Mouse (Mus musculus): Measurements from ENCODE around the gene Gpat2. TPM values are rescaled to one million over a fixed set of nuclear protein-coding genes. Genes with fewer than 3 reads are reported as not detected.

Gene Gpat2
- polyA plus RNA-seq, 1 experiment from 2014 or later: 0.07 TPM

DNA sequence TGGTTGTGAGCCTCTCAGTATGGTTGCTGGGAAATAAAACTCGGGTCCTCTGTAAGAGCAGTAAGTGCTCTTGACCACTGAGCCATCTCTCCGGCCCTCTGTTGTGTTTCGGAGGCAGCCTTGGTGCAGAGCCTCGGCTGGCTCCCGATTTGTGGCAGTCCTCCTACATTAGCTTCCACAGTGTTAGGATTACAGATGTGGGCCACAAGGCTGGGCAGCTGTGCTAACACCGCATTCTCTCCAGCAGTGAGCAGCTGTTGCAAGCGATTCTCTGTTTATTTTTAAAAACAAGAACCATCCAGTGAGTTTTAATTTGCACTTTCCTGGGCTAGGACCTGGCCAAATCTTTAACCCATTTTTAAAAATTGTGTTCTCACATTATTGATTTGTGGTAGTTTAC is 41.1 kb upstream of the Gpat2 start:
- Histone ChIP-seq H3K4me3 (ENCODE audit: low read depth, low read length) (no peak overlapping the region), H3K4me1 (replicated peaks; ENCODE audit: control insufficient read depth, insufficient read depth, low read length) (no peaks in the 10 kb centered on the region), H3K9ac (ENCODE audit: low read depth, low read length) (no peak overlapping the region), H3K27me3 (replicated peaks; ENCODE audit: control insufficient read depth, insufficient read depth, low read length) (no peaks in the 10 kb centered on the region), H3K4me2 (replicated peaks; ENCODE audit: low read depth) (no peak overlapping the region), H3K9me3 (ENCODE audit: control insufficient read depth) (no peaks in the 10 kb centered on the region), H3K27ac (ENCODE audit: low read depth, low read length) (no peak overlapping the region), H3K36me3 (ENCODE audit: control insufficient read depth, insufficient read depth) (no peaks in the 10 kb centered on the region)
- TF ChIP-seq CTCF (IDR thresholded peaks at IDR 0.05; ENCODE audit: low read depth): no peak
- WGBS: 56% methylated on average over 7 of the region's 7 CpGs
- no peak for ATAC-seq

DNA sequence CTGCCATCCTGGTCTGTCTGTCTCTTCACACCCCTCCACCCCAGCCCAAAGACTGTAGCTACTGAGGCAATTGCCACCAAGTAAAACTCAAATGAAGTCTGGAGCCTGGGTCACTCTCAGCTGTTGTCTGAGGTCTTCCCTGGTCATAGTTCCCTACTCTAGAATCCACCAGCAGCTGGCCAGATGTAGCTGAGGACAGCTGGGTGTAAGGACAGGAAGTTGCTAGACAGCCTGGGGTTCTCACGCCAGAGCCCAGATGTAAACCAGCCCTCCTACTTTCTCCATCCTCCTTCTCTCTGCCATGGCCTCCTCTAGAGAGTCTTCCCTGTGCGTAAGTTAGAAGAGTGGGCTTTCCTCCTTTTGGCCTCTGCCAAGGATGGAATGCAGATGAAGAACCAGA is 37.5 kb upstream of the Gpat2 start:
- WGBS: 60% methylated on average over 2 of the region's 2 CpGs
- ATAC-seq: no peak
- H3K4me2 ChIP-seq (replicated peaks; ENCODE audit: low read depth): no peak overlapping the region
- no peaks in the 10 kb centered on the region for H3K4me1 ChIP-seq (replicated peaks; ENCODE audit: control insufficient read depth, insufficient read depth, low read length)
- no peak overlapping the region for H3K27ac ChIP-seq (ENCODE audit: low read depth, low read length)
- no peak overlapping the region for H3K4me3 ChIP-seq (ENCODE audit: low read depth, low read length)
- no peak overlapping the region for H3K9ac ChIP-seq (ENCODE audit: low read depth, low read length)
- no peaks in the 10 kb centered on the region for H3K27me3 ChIP-seq (replicated peaks; ENCODE audit: control insufficient read depth, insufficient read depth, low read length)
- TF ChIP-seq CTCF (IDR thresholded peaks at IDR 0.05; ENCODE audit: low read depth): no peak
- no peaks in the 10 kb centered on the region for H3K9me3 ChIP-seq (ENCODE audit: control insufficient read depth)
- no peaks in the 10 kb centered on the region for H3K36me3 ChIP-seq (ENCODE audit: control insufficient read depth, insufficient read depth)

DNA sequence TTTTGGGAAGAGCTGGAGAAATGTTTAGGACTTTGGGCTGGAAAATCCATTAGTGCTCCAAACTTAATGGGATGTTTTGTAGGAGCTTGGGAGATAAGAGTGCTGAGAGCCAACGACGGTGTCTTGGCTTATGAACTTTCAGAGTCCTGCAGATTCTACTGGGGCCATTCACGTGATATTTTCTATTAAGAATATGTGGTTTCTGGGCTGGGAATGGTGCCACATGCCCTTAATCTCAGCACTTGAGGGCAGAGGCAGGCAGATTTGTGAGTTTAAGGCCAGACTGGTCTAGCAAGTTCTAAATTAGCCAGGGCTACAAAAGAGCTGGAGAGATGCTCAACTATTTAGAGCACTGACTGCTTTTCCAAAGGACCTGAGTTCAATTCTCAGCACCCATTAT is 34.6 kb upstream of the Gpat2 start:
- Histone ChIP-seq H3K4me3 (ENCODE audit: low read depth, low read length) (no peak overlapping the region), H3K9ac (ENCODE audit: low read depth, low read length) (no peak overlapping the region), H3K27ac (ENCODE audit: low read depth, low read length) (no peak overlapping the region), H3K36me3 (ENCODE audit: control insufficient read depth, insufficient read depth) (no peaks in the 10 kb centered on the region), H3K4me1 (replicated peaks; ENCODE audit: control insufficient read depth, insufficient read depth, low read length) (no peaks in the 10 kb centered on the region), H3K4me2 (replicated peaks; ENCODE audit: low read depth) (no peak overlapping the region), H3K27me3 (replicated peaks; ENCODE audit: control insufficient read depth, insufficient read depth, low read length) (no peaks in the 10 kb centered on the region), H3K9me3 (ENCODE audit: control insufficient read depth) (no peaks in the 10 kb centered on the region)
- no peak for TF ChIP-seq CTCF (IDR thresholded peaks at IDR 0.05; ENCODE audit: low read depth)
- whole genome bisulfite sequencing: 65% methylated on average over 3 of the region's 3 CpGs
- ATAC-seq: no peak

- Histone ChIP-seq H3K4me3 (ENCODE audit: low read depth, low read length) (no peak overlapping the region), H3K9ac (ENCODE audit: low read depth, low read length) (no peak overlapping the region), H3K4me2 (replicated peaks; ENCODE audit: low read depth) (no peak overlapping the region), H3K27me3 (replicated peaks; ENCODE audit: control insufficient read depth, insufficient read depth, low read length) (no peaks in the 10 kb centered on the region), H3K36me3 (ENCODE audit: control insufficient read depth, insufficient read depth) (no peaks in the 10 kb centered on the region), H3K9me3 (ENCODE audit: control insufficient read depth) (no peaks in the 10 kb centered on the region), H3K4me1 (replicated peaks; ENCODE audit: control insufficient read depth, insufficient read depth, low read length) (no peaks in the 10 kb centered on the region), H3K27ac (ENCODE audit: low read depth, low read length) (no peak overlapping the region)
- TF ChIP-seq CTCF (IDR thresholded peaks at IDR 0.05; ENCODE audit: low read depth): no peak
- ATAC-seq: no peak
- WGBS: 71% methylated on average over 4 of the region's 4 CpGs
Observed at GRCm38 (mm10) chr2:127390846-127391245, 34.2 kb upstream of the Gpat2 start.

- no peak overlapping the region for H3K27ac ChIP-seq (ENCODE audit: low read depth, low read length)
- WGBS: 33% methylated on average over 3 of the region's 3 CpGs
- no peaks in the 10 kb centered on the region for H3K9me3 ChIP-seq (ENCODE audit: control insufficient read depth)
- no peaks in the 10 kb centered on the region for H3K27me3 ChIP-seq (replicated peaks; ENCODE audit: control insufficient read depth, insufficient read depth, low read length)
- H3K4me3 ChIP-seq (ENCODE audit: low read depth, low read length): no peak overlapping the region
- no peak overlapping the region for H3K4me2 ChIP-seq (replicated peaks; ENCODE audit: low read depth)
- H3K36me3 ChIP-seq (ENCODE audit: control insufficient read depth, insufficient read depth): no peaks in the 10 kb centered on the region
- H3K9ac ChIP-seq (ENCODE audit: low read depth, low read length): no peak overlapping the region
- no peak for TF ChIP-seq CTCF (IDR thresholded peaks at IDR 0.05; ENCODE audit: low read depth)
- ATAC-seq: no peak
- no peaks in the 10 kb centered on the region for H3K4me1 ChIP-seq (replicated peaks; ENCODE audit: control insufficient read depth, insufficient read depth, low read length)
Observed at GRCm38 (mm10) chr2:127391323-127391722, 33.7 kb upstream of the Gpat2 start.

DNA sequence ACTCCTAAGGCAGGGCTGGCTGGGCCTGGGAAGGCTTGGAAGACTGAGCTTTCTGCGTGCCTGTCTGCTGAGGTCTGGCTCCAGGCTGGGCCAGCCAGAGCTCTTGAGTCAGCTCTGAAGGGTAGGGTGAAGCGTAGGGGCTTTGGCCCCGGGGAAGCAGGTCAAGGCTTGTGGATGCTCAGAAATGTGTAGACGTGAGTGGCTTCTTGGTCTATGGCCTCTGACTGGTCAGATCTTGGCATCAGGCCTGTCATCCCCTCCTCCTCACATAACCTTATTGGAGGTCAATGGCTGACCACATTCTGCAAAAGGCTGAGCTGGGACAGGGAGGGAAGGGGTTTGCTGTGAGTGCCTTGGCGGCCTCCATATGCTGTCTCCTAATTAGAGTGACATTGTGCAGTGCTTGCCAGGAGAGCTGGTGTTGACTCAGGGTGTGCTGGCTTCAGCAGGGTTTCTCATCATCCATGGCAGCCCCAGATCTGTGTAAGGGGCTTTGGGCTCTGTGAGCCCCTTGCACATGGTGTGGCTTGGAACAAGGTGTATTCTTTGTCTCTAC is 30.3 kb upstream of the Gpat2 start:
- H3K27ac ChIP-seq (ENCODE audit: low read depth, low read length): no peak overlapping the region
- ATAC-seq: no peak
- TF ChIP-seq CTCF (IDR thresholded peaks at IDR 0.05; ENCODE audit: low read depth): no peak
- H3K4me2 ChIP-seq (replicated peaks; ENCODE audit: low read depth): no peak overlapping the region
- whole genome bisulfite sequencing: 78% methylated on average over 5 of the region's 5 CpGs
- H3K4me3 ChIP-seq (ENCODE audit: low read depth, low read length): no peak overlapping the region
- no peaks in the 10 kb centered on the region for H3K9me3 ChIP-seq (ENCODE audit: control insufficient read depth)
- no peaks in the 10 kb centered on the region for H3K27me3 ChIP-seq (replicated peaks; ENCODE audit: control insufficient read depth, insufficient read depth, low read length)
- no peaks in the 10 kb centered on the region for H3K4me1 ChIP-seq (replicated peaks; ENCODE audit: control insufficient read depth, insufficient read depth, low read length)
- no peak overlapping the region for H3K9ac ChIP-seq (ENCODE audit: low read depth, low read length)
- H3K36me3 ChIP-seq (ENCODE audit: control insufficient read depth, insufficient read depth): no peaks in the 10 kb centered on the region

- no peaks in the 10 kb centered on the region for H3K27me3 ChIP-seq (replicated peaks; ENCODE audit: control insufficient read depth, insufficient read depth, low read length)
- no peak for ATAC-seq
- no peak overlapping the region for H3K4me3 ChIP-seq (ENCODE audit: low read depth, low read length)
- no peak overlapping the region for H3K27ac ChIP-seq (ENCODE audit: low read depth, low read length)
- H3K9me3 ChIP-seq (ENCODE audit: control insufficient read depth): no peaks in the 10 kb centered on the region
- no peak overlapping the region for H3K4me2 ChIP-seq (replicated peaks; ENCODE audit: low read depth)
- no peaks in the 10 kb centered on the region for H3K4me1 ChIP-seq (replicated peaks; ENCODE audit: control insufficient read depth, insufficient read depth, low read length)
- H3K9ac ChIP-seq (ENCODE audit: low read depth, low read length): no peak overlapping the region
- H3K36me3 ChIP-seq (ENCODE audit: control insufficient read depth, insufficient read depth): no peaks in the 10 kb centered on the region
- TF ChIP-seq CTCF (IDR thresholded peaks at IDR 0.05; ENCODE audit: low read depth): no peak
- 89% methylated on average over 7 of the region's 7 CpGs for WGBS
Observed at GRCm38 (mm10) chr2:127398738-127399137, 26.3 kb upstream of the Gpat2 start.

Measured in intestine, postnatal 0 days (tissue).